Mouse (Mus musculus) cortical plate, adult 2 months (tissue): ENCODE data around the gene Amy1. TPM values are rescaled to one million over a fixed set of nuclear protein-coding genes. Genes with fewer than 3 reads are reported as not detected.
"Not testable (repeated sequence)": the region's sequence is repeated elsewhere in the genome, so short reads cannot be mapped to it uniquely, and the experiment has no call there.

Source experiments
- H3K27ac ChIP-seq: fragments of 200-500 bp; 2 replicates; pipeline ENCODE4 v1.5.1; 2012; ENCODE audit warnings: low read length, control low read depth, inconsistent platforms; ENCODE audit not compliant: insufficient read depth
- H3K4me1 ChIP-seq: fragments of 200-500 bp; 2 replicates; pipeline ENCODE4 v1.6.1; 2011; ENCODE audit warnings: low read length; ENCODE audit not compliant: control insufficient read depth, insufficient read depth
- H3K4me3 ChIP-seq: fragments of 200-500 bp; 2 replicates; pipeline ENCODE4 v1.5.1; 2011; ENCODE audit warnings: mild to moderate bottlenecking, low read length, control low read depth; ENCODE audit not compliant: insufficient read depth
- CTCF ChIP-seq: fragments of 200-500 bp; IDR thresholded peaks from 2 replicates; pipeline ENCODE4 v1.5.1; 2011; ENCODE audit warnings: mild to moderate bottlenecking, control low read depth, low read length; ENCODE audit not compliant: insufficient read depth; ENCODE audit errors: extremely low read depth
- POLR2A ChIP-seq: fragments of 200-500 bp; IDR thresholded peaks from 2 replicates; pipeline ENCODE4 v1.6.1; 2011; ENCODE audit warnings: mild to moderate bottlenecking, low read length, control low read depth; ENCODE audit not compliant: insufficient read depth; ENCODE audit errors: extremely low read depth
- polyA plus RNA-seq: library from polyadenylated mRNA; depleted of rRNA; stranded (reverse); fragments of >200 nt; gene quantifications from 2 replicates; pipeline ENCODE4 v1.2.3, GENCODE M21; 2012; rRNA removed

The Amy1 gene
- polyA plus RNA-seq: 56.8 and 61.0 TPM in 2 replicates

DNA sequence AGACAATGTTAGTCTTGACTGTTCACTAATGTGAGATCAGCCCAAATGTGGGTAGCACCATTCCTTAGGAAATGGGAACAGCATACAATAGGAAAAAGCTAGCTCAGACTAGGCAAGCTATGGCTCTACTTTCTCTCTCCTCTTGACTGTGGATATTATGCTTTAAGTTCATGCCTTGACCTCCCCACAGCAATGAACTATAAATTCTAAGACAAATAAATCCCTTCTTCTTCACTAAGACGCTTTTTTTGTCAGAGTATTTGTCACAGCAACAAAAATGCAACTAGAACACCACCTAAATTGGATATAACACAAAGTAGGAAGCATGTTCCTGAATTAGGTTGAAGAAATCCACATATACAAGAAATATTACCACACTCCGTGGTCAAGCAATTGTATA lies at the start of gene Amy1:
Gene Amy1 (minus strand): TSS at position 101 of the 400 bp plus-strand sequence.
- no peaks in the 10 kb centered on the region for H3K4me1 ChIP-seq
- no peak within 1 kb of the TSS for H3K27ac ChIP-seq
- no peak for TF ChIP-seq CTCF
- TF ChIP-seq POLR2A: no peak
- H3K4me3 ChIP-seq: no peak within 1 kb of the TSS

DNA sequence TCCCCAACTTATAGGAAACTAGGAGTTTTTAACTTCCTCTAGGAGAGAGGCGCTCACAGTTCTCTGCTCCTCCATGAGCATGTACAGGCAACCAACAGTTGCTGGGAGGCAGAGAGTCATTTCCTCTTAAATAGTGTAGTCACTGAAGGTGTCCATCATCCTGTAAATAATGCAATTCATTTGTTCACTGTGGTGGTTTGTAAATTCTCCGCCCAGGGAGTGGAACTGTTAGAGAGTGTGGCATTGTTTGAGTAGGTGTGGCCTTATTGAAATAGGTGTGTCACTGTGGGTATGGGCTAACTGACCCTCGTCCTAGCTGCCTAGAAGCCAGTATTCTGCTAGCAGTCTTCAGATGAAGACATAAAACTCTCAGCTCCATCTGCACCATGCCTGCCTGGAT lies 47.8 kb upstream of the Amy1 start:
- H3K27ac ChIP-seq: no peak overlapping the region
- TF ChIP-seq CTCF: no peak
- TF ChIP-seq POLR2A: no peak
- no peaks in the 10 kb centered on the region for H3K4me1 ChIP-seq
- H3K4me3 ChIP-seq: no peak overlapping the region

DNA sequence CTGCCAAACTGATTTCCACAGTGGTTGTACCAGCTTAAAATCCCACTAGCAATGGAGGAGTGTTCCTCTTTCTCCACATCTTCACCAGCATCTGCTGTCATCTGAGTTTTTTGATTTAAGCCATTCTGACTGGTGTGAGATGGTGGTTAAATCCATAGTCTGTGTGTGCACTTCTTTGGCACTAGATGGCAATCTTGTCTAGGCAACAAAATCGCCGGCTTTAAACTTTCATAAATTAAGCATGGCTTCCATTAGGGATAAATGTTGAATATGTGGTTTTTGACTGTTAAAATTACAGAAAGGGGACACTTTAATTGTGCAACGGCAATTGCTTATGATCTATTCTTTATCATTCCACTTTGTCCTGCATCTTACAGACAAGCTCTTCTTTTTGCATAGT lies 44.9 kb upstream of the Amy1 start:
- H3K27ac ChIP-seq, H3K4me3 ChIP-seq, H3K4me1 ChIP-seq: not testable (repeated sequence)
- TF ChIP-seq CTCF: peak; percentile 47; the same call in 1 of the 2 replicates

- H3K27ac ChIP-seq: no peak overlapping the region
- H3K4me3 ChIP-seq: no peak overlapping the region
- no peaks in the 10 kb centered on the region for H3K4me1 ChIP-seq
- TF ChIP-seq POLR2A: no peak
- TF ChIP-seq CTCF: no peak
These were observed 33.0 kb upstream of the Amy1 start for GRCm38 (mm10) chr3:113639545-113639944.

- TF ChIP-seq POLR2A (no peak), CTCF (no peak)
- Histone ChIP-seq H3K4me3 (no peak overlapping the region), H3K4me1 (0 out of 2 replicates have a peak, but pooled peaks cover 1% of the 10 kb centered on the region), H3K27ac (no peak overlapping the region)
These were observed 27.7 kb upstream of the Amy1 start for GRCm38 (mm10) chr3:113634220-113634619.

GRCm38 (mm10) chr3:113631611-113632010 lies 25.1 kb upstream of the Amy1 start:
- Histone ChIP-seq H3K27ac (no peak overlapping the region), H3K4me1 (0 out of 2 replicates have a peak, but pooled peaks cover 1% of the 10 kb centered on the region), H3K4me3 (no peak overlapping the region)
- TF ChIP-seq POLR2A (no peak), CTCF (no peak)

DNA sequence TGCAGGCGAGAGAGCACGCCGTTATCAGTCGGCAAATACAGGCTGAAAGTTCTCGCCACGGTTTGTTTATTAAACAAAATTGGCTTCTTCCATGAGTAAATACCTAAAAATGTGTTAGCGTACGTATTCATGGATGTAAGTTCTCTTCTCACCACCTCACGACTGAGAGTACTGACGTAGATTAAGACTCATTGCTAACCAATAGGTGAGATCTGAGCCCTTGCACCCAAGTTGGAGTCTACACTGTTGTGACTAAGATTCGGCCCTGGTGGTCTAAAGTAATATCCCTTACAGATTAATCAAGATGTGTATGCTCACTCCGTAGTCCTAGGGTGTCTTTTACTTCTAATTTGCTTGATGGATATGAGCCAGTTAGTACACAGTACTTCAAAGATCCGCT lies 24.1 kb upstream of the Amy1 start:
- H3K27ac ChIP-seq: peak overlapping the region; percentile 80
- 0 out of 2 replicates have a peak, but pooled peaks cover 1% of the 10 kb centered on the region for H3K4me1 ChIP-seq
- peak overlapping the region; percentile 78 for H3K4me3 ChIP-seq
- TF ChIP-seq CTCF (no peak), POLR2A (no peak)

DNA sequence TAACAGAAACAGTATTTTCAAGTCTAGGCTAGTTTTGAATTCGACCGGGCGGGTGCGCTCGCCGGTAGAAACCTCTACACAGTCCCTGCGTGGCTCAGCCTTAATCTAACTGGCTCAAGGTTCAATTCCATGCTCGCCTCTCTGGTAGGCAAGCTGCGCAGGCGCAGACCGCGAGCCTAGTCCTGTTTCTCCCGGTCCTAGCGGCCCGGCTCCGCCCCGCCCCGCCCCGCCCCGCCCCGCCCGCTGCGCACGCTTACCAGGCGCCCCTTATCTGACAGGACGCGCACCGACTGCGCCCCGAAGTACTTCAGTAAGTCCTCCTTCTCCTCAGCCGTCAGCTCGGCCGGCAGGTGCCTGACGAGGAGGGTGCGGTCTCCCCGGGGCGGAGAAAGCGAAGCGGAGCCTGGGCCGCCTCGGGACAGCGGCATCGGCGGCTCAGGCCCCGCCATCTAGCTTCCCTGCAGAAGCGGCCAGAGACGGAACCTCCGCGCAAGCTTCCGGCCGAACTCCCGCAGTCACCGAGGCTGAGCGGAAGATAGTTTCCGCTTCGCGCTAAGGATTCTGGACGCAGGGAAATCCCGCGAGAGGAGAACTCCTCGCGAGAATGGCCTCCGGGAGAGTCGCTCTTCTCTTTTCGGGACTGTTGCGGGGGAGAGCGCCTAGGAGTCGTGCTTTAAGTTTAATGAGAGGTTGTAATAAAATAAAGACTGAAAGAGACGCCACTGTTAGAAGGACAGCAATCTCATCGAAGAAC lies 23.3 kb upstream of the Amy1 start, which contains the start of gene Rnpc3:
Gene Rnpc3 (minus strand): TSS at position 544 of the 754 bp plus-strand sequence.
- TF ChIP-seq CTCF (no peak), POLR2A (peak; percentile 91)
- peak within 1 kb of the TSS; percentile 96 for H3K27ac ChIP-seq
- H3K4me3 ChIP-seq: peak within 1 kb of the TSS; percentile 78
- 0 out of 2 replicates have a peak, but pooled peaks cover 1% of the 10 kb centered on the region for H3K4me1 ChIP-seq

DNA sequence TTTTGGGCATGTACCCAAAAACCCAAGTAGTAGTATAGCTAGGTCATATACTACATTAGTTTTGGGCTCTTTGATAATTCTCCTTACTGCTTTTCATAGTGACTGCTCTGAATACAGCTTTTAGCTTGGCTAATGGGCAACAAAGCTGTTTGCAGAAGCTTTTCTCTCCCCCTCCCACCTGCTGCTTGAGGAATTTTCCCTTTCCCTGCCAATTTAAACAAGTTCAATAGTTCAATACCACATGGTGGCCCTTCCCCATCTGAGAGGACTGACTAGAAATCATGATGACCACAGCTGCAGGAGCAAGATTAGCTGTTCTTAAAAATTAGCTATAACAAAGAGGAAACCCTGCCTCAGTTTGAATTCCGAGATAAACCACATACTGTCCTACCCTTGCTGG lies 15.7 kb downstream of the Amy1 start:
- no peak for TF ChIP-seq POLR2A
- TF ChIP-seq CTCF: no peak
- Histone ChIP-seq H3K4me3 (no peak overlapping the region), H3K27ac (no peak overlapping the region), H3K4me1 (no peaks in the 10 kb centered on the region)

GRCm38 (mm10) chr3:113574578-113574977 lies 31.9 kb downstream of the Amy1 start:
- Histone ChIP-seq H3K27ac (no peak overlapping the region), H3K4me3 (no peak overlapping the region), H3K4me1 (no peaks in the 10 kb centered on the region)
- TF ChIP-seq CTCF (no peak), POLR2A (no peak)
